Mouse (Mus musculus): ENCODE measurements around the gene Dbndd2.

GRCm38 (mm10) chr2:164519171-164519526 lies 33.2 kb downstream of the Dbndd2 start:
- TF ChIP-seq CTCF (IDR thresholded peaks at IDR 0.05; ENCODE audit: low read depth, low read length): no peak
- TF ChIP-seq POLR2A (IDR thresholded peaks at IDR 0.05; ENCODE audit: borderline replicate concordance, low read depth, low read length): no peak
